Mouse (Mus musculus) mesoderm, embryonic 11.5 days (tissue): ENCODE measurements at regions not wholly inside any gene's neighbourhood (a gene's known extent, or its start where the extent isn't known, plus 50 kb on each side); places are given as distances from the start of the nearest gene placed in this dataset.

Experiments used
- DNase-seq: peaks from one replicate; pipeline ENCODE4 v3.0.0-alpha.2; 2012; ENCODE audit warnings: low read depth, low spot score

DNA sequence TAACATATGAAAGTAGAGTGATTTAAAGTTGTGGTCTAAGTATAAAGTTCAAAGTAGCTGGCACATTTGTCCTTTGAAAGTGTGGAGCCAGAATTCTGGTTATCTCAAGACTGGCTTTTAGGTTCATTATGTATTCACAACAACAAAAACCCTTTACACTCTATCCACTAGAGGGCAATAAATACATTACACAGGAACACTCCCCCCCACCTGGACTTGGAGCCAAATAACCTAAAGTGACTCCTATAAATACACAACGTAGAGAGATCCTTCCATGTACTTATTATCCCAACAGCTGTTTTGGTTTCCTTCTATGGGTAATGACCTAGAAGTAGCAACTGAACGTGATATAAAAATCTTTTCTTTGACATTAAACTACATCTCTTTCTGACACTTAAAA is 1235.8 kb downstream of the Pcdh19 start:
- DNase-seq, result peak; percentile 2
